ENCODE assay signal across 16 mouse cellular contexts in genomic region chr12:3910466-3911093, GRCm38 (mm10). TPM values are rescaled to one million over a fixed set of nuclear protein-coding genes. Genes with fewer than 3 reads are reported as not detected.
A peak's percentile ranks its signal among the peaks of the same experiment; 100 is the strongest.
DNase-seq lines count a peak whose midpoint lies in the region; ATAC-seq and TF ChIP-seq lines count a peak whose summit lies in the region.
"Had no signal": no experiment of that assay in that cellular context is flagged by ENCODE, and none has a peak within 500 bp of the region (broad histone marks: within the 10 kb centered on the region; RNA-seq: fewer than 3 reads in every experiment).

No protein-coding gene starts in this region.

- H3K27ac ChIP-seq in forebrain, embryonic 15.5 days (replicated peaks) = no peak overlapping the region
- H3K27ac ChIP-seq in forebrain, postnatal 0 days (ENCODE audit: low read depth, low read length) = no peak overlapping the region
- no peak overlapping the region for H3K27ac ChIP-seq in intestine, embryonic 16.5 days (ENCODE audit: low read length)
- no peak overlapping the region for H3K27ac ChIP-seq in intestine, postnatal 0 days (ENCODE audit: low read depth, low read length)
- no peak overlapping the region for H3K27ac ChIP-seq in midbrain, embryonic 12.5 days (replicated peaks)
- no peak overlapping the region for H3K27ac ChIP-seq in midbrain, embryonic 10.5 days (replicated peaks)
- no peak overlapping the region for H3K27ac ChIP-seq in midbrain, embryonic 14.5 days (replicated peaks; ENCODE audit: low read depth, low read length)
- H3K27ac ChIP-seq: forebrain, embryonic 12.5 days had no signal

- WGBS in forebrain, embryonic 15.5 days = 76% methylated on average over 10 of the region's 10 CpGs
- 77% methylated on average over 10 of the region's 10 CpGs for WGBS in forebrain, postnatal 0 days
- WGBS in intestine, embryonic 16.5 days = 67% methylated on average over 10 of the region's 10 CpGs
- 67% methylated on average over 10 of the region's 10 CpGs for WGBS in intestine, postnatal 0 days
- WGBS in midbrain, embryonic 12.5 days = 69% methylated on average over 10 of the region's 10 CpGs
- 72% methylated on average over 10 of the region's 10 CpGs for WGBS in midbrain, embryonic 10.5 days
- WGBS in midbrain, embryonic 14.5 days = 76% methylated on average over 10 of the region's 10 CpGs

- H3K4me2 ChIP-seq in forebrain, embryonic 15.5 days (replicated peaks) = no peak overlapping the region
- H3K4me2 ChIP-seq in forebrain, postnatal 0 days (ENCODE audit: low read depth) = no peak overlapping the region
- no peak overlapping the region for H3K4me2 ChIP-seq in intestine, embryonic 16.5 days (ENCODE audit: low read depth, low read length)
- no peak overlapping the region for H3K4me2 ChIP-seq in intestine, postnatal 0 days (replicated peaks; ENCODE audit: low read depth)
- no peak overlapping the region for H3K4me2 ChIP-seq in midbrain, embryonic 12.5 days (replicated peaks)
- no peak overlapping the region for H3K4me2 ChIP-seq in midbrain, embryonic 14.5 days (ENCODE audit: low read length)
- H3K4me2 ChIP-seq: forebrain, embryonic 12.5 days had no signal

- peaks cover 47% of the 10 kb centered on the region for H3K36me3 ChIP-seq in forebrain, embryonic 15.5 days
- peaks cover 50% of the 10 kb centered on the region for H3K36me3 ChIP-seq in forebrain, postnatal 0 days (ENCODE audit: insufficient read depth)
- peaks cover 13% of the 10 kb centered on the region for H3K36me3 ChIP-seq in intestine, embryonic 16.5 days (ENCODE audit: control insufficient read depth, insufficient read depth, low read length)
- H3K36me3 ChIP-seq in intestine, postnatal 0 days (ENCODE audit: control insufficient read depth, insufficient read depth) = peaks cover 56% of the 10 kb centered on the region
- peaks cover 44% of the 10 kb centered on the region for H3K36me3 ChIP-seq in midbrain, embryonic 12.5 days
- peaks cover 50% of the 10 kb centered on the region for H3K36me3 ChIP-seq in midbrain, embryonic 10.5 days
- H3K36me3 ChIP-seq in midbrain, embryonic 14.5 days (ENCODE audit: control insufficient read depth, insufficient read depth, low read length) = peaks cover 60% of the 10 kb centered on the region

- ATAC-seq in forebrain, embryonic 15.5 days (replicated peaks) = 0 out of 2 replicates have a peak, but pooled peaks have one; percentile 24
- ATAC-seq in forebrain, postnatal 0 days = no peak
- 0 out of 2 replicates have a peak, but pooled peaks have one; percentile 25 for ATAC-seq in intestine, embryonic 16.5 days
- ATAC-seq in intestine, postnatal 0 days = no peak
- ATAC-seq in midbrain, embryonic 12.5 days (ENCODE audit: low FRiP score, low read depth) = 0 out of 2 replicates have a peak, but pooled peaks have one; percentile 42
- peak; percentile 34; the same call in 1 of the 2 replicates for ATAC-seq in midbrain, embryonic 14.5 days (ENCODE audit: low FRiP score, low TSS enrichment)
- no peak for ATAC-seq in frontal cortex, adult (ENCODE audit: low TSS enrichment)

- DNase-seq in forebrain, postnatal 0 days = no peak
- DNase-seq in midbrain, embryonic 10.5 days (ENCODE audit: low spot score) = no peak
- DNase-seq in midbrain, embryonic 14.5 days = no peak
- DNase-seq: adrenal gland, adult 2 months; cerebellum, adult 9-10 months; gastrocnemius, postnatal 25 days; heart, postnatal 10 days; kidney, adult 8-10 months; lung, adult 18-20 months had no signal

- no peak for TF ChIP-seq CTCF in forebrain, postnatal 0 days (IDR thresholded peaks at IDR 0.05; ENCODE audit: low read depth)
- TF ChIP-seq CTCF in intestine, postnatal 0 days (IDR thresholded peaks at IDR 0.05; ENCODE audit: low read depth) = no peak

- H3K27me3 ChIP-seq in forebrain, embryonic 15.5 days = no peaks in the 10 kb centered on the region
- no peaks in the 10 kb centered on the region for H3K27me3 ChIP-seq in forebrain, postnatal 0 days (ENCODE audit: insufficient read depth, low read length)
- no peaks in the 10 kb centered on the region for H3K27me3 ChIP-seq in intestine, embryonic 16.5 days (replicated peaks; ENCODE audit: control insufficient read depth, insufficient read depth, low read length)
- H3K27me3 ChIP-seq in intestine, postnatal 0 days (replicated peaks; ENCODE audit: control insufficient read depth, insufficient read depth, low read length) = no peaks in the 10 kb centered on the region
- no peaks in the 10 kb centered on the region for H3K27me3 ChIP-seq in midbrain, embryonic 12.5 days
- no peaks in the 10 kb centered on the region for H3K27me3 ChIP-seq in midbrain, embryonic 10.5 days (ENCODE audit: low read depth, poor library complexity, severe bottlenecking)
- no peaks in the 10 kb centered on the region for H3K27me3 ChIP-seq in midbrain, embryonic 14.5 days (ENCODE audit: control insufficient read depth, insufficient read depth, low read length)
- H3K27me3 ChIP-seq: forebrain, embryonic 12.5 days had no signal

- no peaks in the 10 kb centered on the region for H3K4me1 ChIP-seq in forebrain, embryonic 15.5 days
- no peaks in the 10 kb centered on the region for H3K4me1 ChIP-seq in forebrain, postnatal 0 days (ENCODE audit: insufficient read depth)
- H3K4me1 ChIP-seq in intestine, embryonic 16.5 days (ENCODE audit: control insufficient read depth, insufficient read depth, low read length) = no peaks in the 10 kb centered on the region
- H3K4me1 ChIP-seq in intestine, postnatal 0 days (replicated peaks; ENCODE audit: control insufficient read depth, insufficient read depth, low read length) = no peaks in the 10 kb centered on the region
- H3K4me1 ChIP-seq in midbrain, embryonic 12.5 days = 0 out of 2 replicates have a peak, but pooled peaks cover 3% of the 10 kb centered on the region
- no peaks in the 10 kb centered on the region for H3K4me1 ChIP-seq in midbrain, embryonic 10.5 days
- no peaks in the 10 kb centered on the region for H3K4me1 ChIP-seq in midbrain, embryonic 14.5 days (ENCODE audit: control insufficient read depth, insufficient read depth, low read length)
- H3K4me1 ChIP-seq: forebrain, embryonic 12.5 days had no signal

- no peak overlapping the region for H3K9ac ChIP-seq in forebrain, embryonic 15.5 days (replicated peaks)
- no peak overlapping the region for H3K9ac ChIP-seq in forebrain, postnatal 0 days
- H3K9ac ChIP-seq in intestine, embryonic 16.5 days (ENCODE audit: low read depth, low read length) = no peak overlapping the region
- no peak overlapping the region for H3K9ac ChIP-seq in intestine, postnatal 0 days (ENCODE audit: low read depth, low read length)
- no peak overlapping the region for H3K9ac ChIP-seq in midbrain, embryonic 12.5 days (replicated peaks)
- no peak overlapping the region for H3K9ac ChIP-seq in midbrain, embryonic 14.5 days (replicated peaks; ENCODE audit: low read length)
- H3K9ac ChIP-seq: forebrain, embryonic 12.5 days had no signal

- H3K9me3 ChIP-seq in forebrain, embryonic 15.5 days = no peaks in the 10 kb centered on the region
- H3K9me3 ChIP-seq in forebrain, postnatal 0 days (ENCODE audit: low read length) = no peaks in the 10 kb centered on the region
- H3K9me3 ChIP-seq in intestine, embryonic 16.5 days (ENCODE audit: control insufficient read depth, low read length) = no peaks in the 10 kb centered on the region
- no peaks in the 10 kb centered on the region for H3K9me3 ChIP-seq in intestine, postnatal 0 days (ENCODE audit: control insufficient read depth)
- H3K9me3 ChIP-seq in midbrain, embryonic 12.5 days = no peaks in the 10 kb centered on the region
- H3K9me3 ChIP-seq in midbrain, embryonic 10.5 days (replicated peaks) = no peaks in the 10 kb centered on the region
- H3K9me3 ChIP-seq in midbrain, embryonic 14.5 days (ENCODE audit: control insufficient read depth, low read length) = no peaks in the 10 kb centered on the region
- H3K9me3 ChIP-seq: forebrain, embryonic 12.5 days had no signal

- no peak overlapping the region for H3K4me3 ChIP-seq in forebrain, embryonic 15.5 days
- H3K4me3 ChIP-seq in forebrain, postnatal 0 days (ENCODE audit: low read depth, low read length) = no peak overlapping the region
- H3K4me3 ChIP-seq in intestine, embryonic 16.5 days (ENCODE audit: low read length) = no peak overlapping the region
- no peak overlapping the region for H3K4me3 ChIP-seq in intestine, postnatal 0 days (ENCODE audit: low read depth, low read length)
- no peak overlapping the region for H3K4me3 ChIP-seq in midbrain, embryonic 12.5 days
- no peak overlapping the region for H3K4me3 ChIP-seq in midbrain, embryonic 10.5 days
- H3K4me3 ChIP-seq in midbrain, embryonic 14.5 days (replicated peaks; ENCODE audit: low read depth, low read length) = no peak overlapping the region
- H3K4me3 ChIP-seq: forebrain, embryonic 12.5 days; myocyte had no signal

RNA-seq across cellular contexts. Expression of gene Pomc, which starts 44.2 kb away (rescaled TPM):
- 4.9 and 11.5 TPM in 2 replicates for polyA plus RNA-seq in forebrain, embryonic 15.5 days (2015; fragmentation: Nextera tagmentation; extraction: Ambion mirVana)
- total RNA-seq in forebrain, postnatal 0 days (2014; rRNA removed) = 3.9 and 6.7 TPM in 2 replicates
- 3.7 and 4.8 TPM in 2 replicates for polyA plus RNA-seq in forebrain, postnatal 0 days (2015; fragmentation: Nextera tagmentation; extraction: Ambion mirVana)
- polyA plus RNA-seq in intestine, embryonic 16.5 days (2015; fragmentation: Nextera tagmentation; extraction: Ambion mirVana) = 2.4 and 2.5 TPM in 2 replicates
- polyA plus RNA-seq in intestine, postnatal 0 days (2015; fragmentation: Nextera tagmentation; extraction: Ambion mirVana) = 1.0 and 1.3 TPM in 2 replicates
- 6.3 and 8.6 TPM in 2 replicates for polyA plus RNA-seq in midbrain, embryonic 12.5 days (2016; fragmentation: Nextera tagmentation; extraction: Ambion mirVana)
- polyA plus RNA-seq in midbrain, embryonic 10.5 days (2016; fragmentation: Nextera tagmentation; extraction: Ambion mirVana) = 7.8 and 8.2 TPM in 2 replicates
- 4.5 and 5.4 TPM in 2 replicates for polyA plus RNA-seq in midbrain, embryonic 14.5 days (2014; fragmentation: Nextera tagmentation; extraction: Ambion mirVana)
- polyA plus RNA-seq: myocyte had no signal

Comparison
In these comparisons a context has a peak if more than half of its experiments do, and no peak if none do; other contexts are left out.
1. ATAC-seq: peak in forebrain, embryonic 15.5 days (single experiment), intestine, embryonic 16.5 days (single experiment), midbrain, embryonic 12.5 days (single experiment) and midbrain, embryonic 14.5 days (single experiment); none in forebrain, postnatal 0 days (single experiment), intestine, postnatal 0 days (single experiment) and frontal cortex, adult (single experiment).